Mouse (Mus musculus) megakaryocyte, embryonic 14.5 days (primary cell): ENCODE results near the gene Triml1. TPM values are rescaled to one million over a fixed set of nuclear protein-coding genes. Genes with fewer than 3 reads are reported as not detected.

ENCODE experiments used
- H3K27me3 ChIP-seq: replicated peaks from 2 replicates; pipeline ENCODE3; 2012; ENCODE audit warnings: inconsistent platforms
- H3K36me3 ChIP-seq: replicated peaks from 2 replicates; pipeline ENCODE3; 2012; ENCODE audit warnings: low read length, inconsistent platforms, mixed read lengths
- H3K4me1 ChIP-seq: 2 replicates; pipeline ENCODE4 v1.6.1; 2012; ENCODE audit warnings: inconsistent platforms
- H3K4me3 ChIP-seq: replicated peaks from 2 replicates; pipeline ENCODE3; 2012; ENCODE audit warnings: moderate library complexity, mild to moderate bottlenecking, inconsistent platforms
- H3K9me3 ChIP-seq: 2 replicates; pipeline ENCODE4 v1.6.1; 2012; ENCODE audit warnings: inconsistent platforms
- FLI1 ChIP-seq: IDR thresholded peaks from 2 replicates; pipeline ENCODE4 v1.6.1; 2012; ENCODE audit warnings: low read length, inconsistent platforms, mixed read lengths
- GATA1 ChIP-seq: IDR thresholded peaks from 3 replicates; pipeline ENCODE4 v1.6.1; 2012; ENCODE audit warnings: mixed read lengths, low read length, inconsistent platforms, borderline replicate concordance
- polyA plus RNA-seq: library from polyadenylated mRNA; stranded (reverse); fragments of >175 nt; gene quantifications from 2 replicates; pipeline ENCODE4 v1.2.3, GENCODE M21; 2012; ENCODE audit warnings: low replicate concordance; ENCODE audit not compliant: insufficient read depth

Gene Triml1
- polyA plus RNA-seq, 1 experiment: not detected

- H3K9me3 ChIP-seq: peaks cover 12% of the 10 kb centered on the region; the same call in 1 of the 2 replicates
- H3K27me3 ChIP-seq: no peaks in the 10 kb centered on the region
- no peak overlapping the region for H3K4me3 ChIP-seq
- TF ChIP-seq GATA1 (no peak), FLI1 (no peak)
- no peaks in the 10 kb centered on the region for H3K4me1 ChIP-seq
- H3K36me3 ChIP-seq: no peaks in the 10 kb centered on the region
Measured at GRCm38 (mm10) chr8:43163255-43163654, 22.0 kb upstream of the Triml1 start.

GRCm38 (mm10) chr8:43149307-43149706, 8.0 kb upstream of the Triml1 start:
- no peak for TF ChIP-seq GATA1
- no peak for TF ChIP-seq FLI1
- no peaks in the 10 kb centered on the region for H3K27me3 ChIP-seq

GRCm38 (mm10) chr8:43111205-43111827, 30.0 kb downstream of the Triml1 start:
- H3K4me3 ChIP-seq: no peak overlapping the region
- H3K36me3 ChIP-seq: no peaks in the 10 kb centered on the region
- no peaks in the 10 kb centered on the region for H3K4me1 ChIP-seq
- 0 out of 2 replicates have a peak, but pooled peaks cover 2% of the 10 kb centered on the region for H3K9me3 ChIP-seq
- no peaks in the 10 kb centered on the region for H3K27me3 ChIP-seq
- no peak for TF ChIP-seq GATA1
- TF ChIP-seq FLI1: no peak

More at GRCm38 (mm10) chr8:43149307-43149706, 8.0 kb upstream of the Triml1 start:
- Histone ChIP-seq H3K4me1 (no peaks in the 10 kb centered on the region), H3K36me3 (no peaks in the 10 kb centered on the region), H3K4me3 (no peak overlapping the region), H3K9me3 (no peaks in the 10 kb centered on the region)

Other genes with a start within 250 kb of the Triml1 start
- gene Triml2, start 39.1 kb upstream of the Triml1 start, polyA plus RNA-seq: not detected in 2 replicates
- gene Zfp42, start 165.5 kb upstream of the Triml1 start, polyA plus RNA-seq: not detected in 2 replicates